Mouse (Mus musculus) brain, embryonic 14.5 days (tissue): ENCODE results near the gene Prkag2. TPM values are rescaled to one million over a fixed set of nuclear protein-coding genes. Genes with fewer than 3 reads are reported as not detected.
A peak's percentile ranks its signal among the peaks of the same experiment; 100 is the strongest.

Experiments used
- DNase-seq: peaks from one replicate; pipeline ENCODE4 v3.0.0-alpha.2; 2011; ENCODE audit warnings: low read depth
- CTCF ChIP-seq: fragments of 200-500 bp; IDR thresholded peaks from 2 replicates; pipeline ENCODE4 v1.5.1; 2012; ENCODE audit warnings: inconsistent platforms, mild to moderate bottlenecking, moderate library complexity, borderline replicate concordance; ENCODE audit not compliant: insufficient read depth, insufficient read length; ENCODE audit errors: extremely low read depth
- POLR2A ChIP-seq: fragments of 200-500 bp; IDR thresholded peaks from 2 replicates; pipeline ENCODE4 v1.6.1; 2012; ENCODE audit warnings: mild to moderate bottlenecking, inconsistent platforms, borderline replicate concordance; ENCODE audit not compliant: poor library complexity, insufficient read depth, insufficient read length, severe bottlenecking; ENCODE audit errors: extremely low read depth
- polyA plus RNA-seq: library from polyadenylated mRNA; depleted of rRNA; stranded (reverse); fragments of >200 nt; gene quantifications from 2 replicates; pipeline ENCODE4 v1.2.3, GENCODE M21; 2012

Gene Prkag2
- polyA plus RNA-seq, 1 experiment = 99.6 TPM

GRCm38 (mm10) chr5:24969241-24969880 lies 131.1 kb downstream of the Prkag2 start:
- TF ChIP-seq POLR2A (no peak), CTCF (no peak)
- no peak for DNase-seq

- peak; percentile 48 for DNase-seq
- TF ChIP-seq POLR2A = no peak
Measured at GRCm38 (mm10) chr5:24968792-24969191, 131.7 kb downstream of the Prkag2 start.

GRCm38 (mm10) chr5:24967898-24968535 lies 132.4 kb downstream of the Prkag2 start:
- TF ChIP-seq POLR2A (no peak), CTCF (no peak)
- DNase-seq = no peak

GRCm38 (mm10) chr5:24963776-24964175 lies 136.7 kb downstream of the Prkag2 start:
- DNase-seq = peak; percentile 62
- TF ChIP-seq CTCF (no peak), POLR2A (no peak)

- TF ChIP-seq POLR2A (no peak), CTCF (no peak)
Measured at GRCm38 (mm10) chr5:24960791-24961190, 139.7 kb downstream of the Prkag2 start.

GRCm38 (mm10) chr5:24959758-24960157 lies 140.7 kb downstream of the Prkag2 start:
- DNase-seq = no peak
- TF ChIP-seq POLR2A = no peak
- TF ChIP-seq CTCF = no peak

More at GRCm38 (mm10) chr5:24960791-24961190, 139.7 kb downstream of the Prkag2 start:
- DNase-seq = no peak

- no peak for DNase-seq
- TF ChIP-seq POLR2A = no peak
Measured at GRCm38 (mm10) chr5:24958596-24958995, 141.8 kb downstream of the Prkag2 start.

- TF ChIP-seq POLR2A (no peak), CTCF (no peak)
- DNase-seq = no peak
Measured at GRCm38 (mm10) chr5:24956891-24957290, 143.6 kb downstream of the Prkag2 start.

- peak; percentile 78 for DNase-seq
- no peak for TF ChIP-seq POLR2A
- no peak for TF ChIP-seq CTCF
Measured at GRCm38 (mm10) chr5:24952842-24953741, 147.3 kb downstream of the Prkag2 start.

- DNase-seq = no peak
- no peak for TF ChIP-seq POLR2A
- no peak for TF ChIP-seq CTCF
Measured at GRCm38 (mm10) chr5:24952212-24952611, 148.2 kb downstream of the Prkag2 start.

GRCm38 (mm10) chr5:24950891-24951574 lies 149.4 kb downstream of the Prkag2 start:
- TF ChIP-seq CTCF (no peak), POLR2A (no peak)
- DNase-seq = no peak

GRCm38 (mm10) chr5:24950039-24950438 lies 150.4 kb downstream of the Prkag2 start:
- TF ChIP-seq CTCF = no peak
- no peak for TF ChIP-seq POLR2A
- DNase-seq = peak; percentile 80
